Mouse (Mus musculus): ENCODE measurements around the gene Bbx.

Gene Bbx

DNA sequence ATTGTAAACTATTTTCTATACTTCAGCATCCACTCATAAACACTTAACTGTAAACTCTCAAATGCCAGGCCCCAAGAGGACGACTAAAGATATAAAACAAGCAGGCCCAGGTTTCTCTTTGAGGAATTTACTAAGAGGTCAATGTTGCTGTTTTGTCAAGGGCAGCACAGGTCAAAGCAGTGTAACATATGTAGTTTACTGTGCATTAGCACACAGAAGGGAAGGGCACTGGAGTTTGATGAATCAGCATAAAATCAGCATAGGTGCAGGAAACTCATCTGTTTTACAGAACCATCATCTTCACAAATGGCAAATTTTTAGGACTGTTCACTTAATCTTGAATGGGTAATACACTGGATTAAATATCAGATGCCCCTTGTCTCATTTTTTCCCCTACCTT lies 205.9 kb downstream of the Bbx start:
- DNase-seq = peak; percentile 64

DNA sequence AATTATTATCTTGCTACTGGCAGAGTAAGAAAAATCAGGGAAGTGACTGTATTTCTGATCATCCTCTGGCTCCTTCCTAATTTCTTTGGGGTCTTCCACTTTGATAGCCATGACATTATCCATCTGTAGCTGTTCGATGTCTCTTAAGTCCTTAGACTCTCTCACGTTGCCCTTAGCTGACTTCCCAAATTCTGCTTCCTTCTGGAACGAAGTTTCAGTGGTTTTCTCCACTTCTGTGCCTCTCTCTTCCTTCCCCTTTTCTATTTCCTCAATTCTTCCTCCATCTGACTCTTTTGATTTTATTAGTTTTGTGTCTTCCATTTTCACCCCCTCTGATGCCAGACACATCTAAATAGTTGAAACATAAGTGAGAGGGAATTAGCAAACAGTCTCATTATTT lies 207.2 kb downstream of the Bbx start:
- DNase-seq = peak; percentile 49

DNA sequence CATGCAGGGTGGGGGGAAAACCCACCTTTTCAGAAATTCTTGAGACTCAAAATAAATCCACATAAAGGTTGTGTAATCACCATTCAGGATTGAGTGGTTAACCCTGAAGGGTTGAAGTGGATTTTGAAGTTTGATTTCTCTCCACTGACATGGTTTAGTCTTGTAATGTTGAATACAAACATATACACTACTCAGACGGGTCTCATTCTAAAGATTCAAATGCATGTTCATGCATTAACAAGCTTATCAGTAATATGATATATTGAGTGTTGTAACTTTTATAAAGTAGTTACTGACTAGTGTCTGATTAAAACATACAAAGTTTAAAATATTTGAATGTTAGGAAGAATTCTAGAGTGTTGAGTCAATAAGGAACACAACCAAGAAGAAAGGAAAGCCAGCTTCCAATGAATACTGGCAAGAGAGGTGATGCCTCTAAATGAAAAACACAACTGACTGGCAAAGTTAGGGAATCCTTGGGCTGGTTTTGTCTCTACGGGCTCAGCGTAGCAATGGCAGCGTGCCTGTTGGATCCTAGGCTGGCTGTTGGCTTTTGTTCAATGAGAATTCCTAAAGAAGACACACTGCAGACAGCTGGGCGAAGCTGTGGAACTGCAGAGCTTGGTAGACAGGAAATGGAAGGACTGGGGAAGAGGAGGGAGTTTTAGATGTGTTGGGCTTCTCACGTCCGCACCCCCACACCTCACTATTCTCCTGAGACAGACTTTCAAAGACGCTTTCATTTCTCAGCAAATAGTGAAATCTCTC lies 211.3 kb downstream of the Bbx start:
- DNase-seq = peak; percentile 95

DNA sequence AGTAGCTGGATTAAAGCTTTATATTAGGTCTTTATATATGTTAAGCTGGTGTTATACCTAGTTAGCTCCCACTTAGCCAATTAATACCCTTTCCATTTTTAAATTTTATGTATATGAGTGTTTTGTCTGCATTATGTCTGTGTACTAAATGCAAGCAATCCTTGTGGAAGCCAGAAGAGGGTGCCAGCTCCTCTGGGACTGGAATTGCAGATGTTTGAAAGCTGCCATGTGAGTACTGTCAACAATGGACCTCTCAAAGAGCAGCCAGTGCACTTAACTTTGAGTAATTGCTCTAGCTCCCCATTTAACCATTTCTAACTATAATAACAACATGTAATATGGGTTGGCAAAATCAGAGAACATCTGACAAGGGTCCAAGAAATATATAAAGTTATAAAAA lies 215.1 kb downstream of the Bbx start:
- DNase-seq = no peak

DNA sequence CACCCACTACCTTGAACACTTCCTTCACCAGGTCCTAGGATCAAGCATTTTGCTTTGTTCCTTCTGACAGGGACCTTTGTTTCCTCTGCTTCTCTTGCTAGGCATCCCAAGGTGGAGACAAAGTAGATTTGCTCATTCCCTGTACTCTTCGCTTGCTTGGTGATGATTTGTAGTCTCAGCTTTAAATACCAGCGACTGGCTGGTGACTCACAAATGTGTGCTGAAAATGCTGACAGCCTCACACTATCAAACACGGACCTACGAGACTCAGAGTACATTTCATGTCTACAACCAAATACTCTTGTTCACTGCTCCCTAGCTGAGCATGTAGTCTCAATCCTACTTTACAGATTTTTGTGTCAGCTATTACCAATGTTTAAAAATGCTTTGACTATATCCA lies 220.5 kb downstream of the Bbx start:
- no peak for DNase-seq

DNA sequence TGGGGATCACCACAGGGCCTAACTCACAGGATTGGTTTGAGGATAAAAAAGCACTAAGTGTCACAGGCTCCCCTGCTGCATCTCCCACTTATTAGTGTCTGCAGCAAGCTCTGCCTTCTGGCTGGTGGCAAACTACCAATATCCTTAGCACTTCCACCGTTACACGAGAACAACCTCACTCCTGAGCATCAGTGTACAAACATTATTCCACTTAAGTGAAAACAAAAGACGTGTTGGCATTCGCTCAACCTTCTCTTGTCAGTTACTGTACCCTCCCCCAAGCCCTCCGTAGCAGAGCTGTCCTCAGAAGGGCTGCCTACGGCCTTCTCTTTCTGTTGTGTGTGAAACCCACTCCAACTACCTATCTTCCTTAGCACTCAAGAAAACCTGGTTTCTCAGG lies 221.0 kb downstream of the Bbx start:
- DNase-seq = no peak

DNA sequence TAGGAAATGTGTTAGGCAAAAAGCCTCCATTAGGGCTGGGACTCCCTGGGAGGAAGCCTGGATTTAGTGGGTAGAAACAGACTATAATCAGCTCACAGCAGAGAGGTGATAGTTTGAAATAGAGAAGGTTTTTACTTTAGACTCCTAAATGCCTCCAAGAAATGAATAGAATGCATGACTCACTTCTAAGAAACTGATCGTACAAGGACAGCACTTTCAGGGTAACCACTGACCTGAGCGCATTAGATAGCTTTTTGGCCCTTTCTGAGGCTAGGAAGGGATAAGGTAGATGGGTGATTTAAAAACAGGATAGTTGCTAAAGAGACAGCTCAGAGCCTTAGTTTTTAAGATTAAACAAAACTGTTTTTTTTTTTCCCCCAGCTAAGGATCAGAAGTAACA lies 221.4 kb downstream of the Bbx start:
- DNase-seq = no peak

DNA sequence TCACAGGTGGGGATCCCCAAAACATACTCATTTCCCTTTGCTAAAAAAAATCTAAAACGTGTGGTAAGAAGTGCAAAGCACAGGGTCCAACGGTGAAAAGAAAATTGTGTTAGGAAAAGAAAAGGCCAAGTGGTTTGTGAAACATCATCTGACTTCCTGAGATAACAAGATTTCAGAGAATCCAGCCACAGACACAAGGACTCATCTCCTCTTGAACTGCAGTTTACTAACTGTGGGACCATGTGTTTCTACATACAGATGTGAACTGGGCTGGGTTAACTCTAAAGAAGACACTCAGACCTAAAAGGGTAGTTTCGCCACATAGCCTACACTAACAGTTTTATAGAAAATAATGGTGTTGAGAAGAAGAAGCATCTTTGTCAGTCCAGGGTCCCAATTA lies 227.2 kb downstream of the Bbx start:
- DNase-seq = no peak

DNA sequence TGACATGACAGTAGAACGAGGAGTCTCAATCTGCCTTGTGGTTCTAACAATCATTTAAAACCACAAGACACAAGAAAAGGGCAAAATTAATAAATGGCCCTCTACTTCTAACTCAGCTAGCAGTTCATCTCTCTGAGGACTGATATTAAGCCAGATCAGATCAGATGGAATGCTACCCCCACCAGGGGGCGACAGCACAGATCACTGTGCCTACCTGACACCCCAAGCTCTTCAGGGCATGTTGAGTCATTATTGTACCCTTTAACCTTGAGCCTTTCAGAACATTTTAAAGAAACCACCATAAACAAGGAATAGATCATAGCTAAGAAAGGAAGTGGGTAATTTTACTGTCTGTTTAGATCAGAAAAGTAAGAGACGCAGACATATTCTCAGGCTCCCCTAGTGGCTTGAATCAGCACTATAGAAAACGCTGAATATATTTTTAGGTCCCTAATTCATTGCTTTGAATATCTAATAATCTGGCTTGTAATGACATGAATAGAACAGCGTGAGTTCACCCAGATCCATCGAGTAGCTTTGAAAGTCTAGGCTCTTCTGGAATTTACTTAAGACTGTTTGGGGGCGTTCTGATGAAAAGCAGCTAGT lies 230.5 kb downstream of the Bbx start:
- DNase-seq = no peak

DNA sequence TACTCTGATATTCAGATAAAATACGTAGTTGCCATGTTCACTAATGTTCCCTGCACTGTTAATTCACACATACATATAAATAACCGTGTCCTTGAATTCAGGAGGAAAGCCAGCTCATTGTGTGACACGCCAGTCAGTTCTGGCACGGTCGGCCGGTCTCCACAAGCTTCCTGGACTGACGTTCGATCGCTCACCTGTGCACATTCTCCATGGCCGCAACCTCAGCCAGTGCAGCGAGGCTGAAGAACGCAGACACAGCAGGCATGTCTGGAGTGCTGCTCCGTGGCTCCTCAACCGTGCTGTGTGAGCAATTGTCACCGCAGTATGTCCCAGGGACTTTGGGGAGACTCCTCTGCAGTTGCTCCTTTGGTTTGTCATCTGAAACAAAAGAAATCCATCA lies 232.0 kb downstream of the Bbx start:
- no peak for DNase-seq

DNA sequence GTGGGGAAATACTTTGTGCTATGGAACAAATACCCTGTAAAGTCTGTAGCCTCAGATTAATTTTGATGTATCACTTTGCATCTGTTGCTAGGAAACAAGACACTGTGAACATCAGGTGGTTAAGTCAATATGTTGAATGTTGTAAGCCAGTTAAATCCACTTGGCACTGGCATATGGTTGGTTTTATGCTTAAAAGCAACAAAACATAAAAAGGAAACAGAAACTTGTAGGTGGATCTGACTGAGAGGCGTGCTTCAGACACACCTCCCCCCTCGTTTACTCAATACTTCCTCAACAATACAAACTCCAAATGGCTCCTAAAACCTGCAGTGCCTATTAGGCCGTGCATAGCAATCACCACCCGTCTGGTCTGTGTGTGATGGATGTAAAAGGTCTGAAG lies 236.1 kb downstream of the Bbx start:
- DNase-seq = no peak

DNA sequence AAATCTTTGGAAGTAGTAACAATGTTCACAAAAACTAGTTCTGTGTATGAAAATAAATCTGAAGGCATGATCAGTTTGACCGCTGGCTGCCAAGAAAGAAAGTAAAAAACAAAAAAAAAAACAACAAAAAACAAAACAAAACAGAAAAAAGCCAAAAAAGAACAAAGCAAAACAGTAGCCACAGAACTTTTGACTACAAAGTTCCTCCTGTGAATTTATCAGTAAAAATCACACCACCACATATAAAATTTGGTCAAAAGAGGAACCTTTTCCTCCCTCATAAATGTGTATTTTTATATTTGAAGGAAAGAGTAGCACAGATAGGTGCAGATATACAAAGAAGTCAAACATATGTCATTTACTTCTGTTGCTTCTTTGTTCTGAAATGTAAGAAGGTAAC lies 239.6 kb downstream of the Bbx start:
- DNase-seq = no peak

DNA sequence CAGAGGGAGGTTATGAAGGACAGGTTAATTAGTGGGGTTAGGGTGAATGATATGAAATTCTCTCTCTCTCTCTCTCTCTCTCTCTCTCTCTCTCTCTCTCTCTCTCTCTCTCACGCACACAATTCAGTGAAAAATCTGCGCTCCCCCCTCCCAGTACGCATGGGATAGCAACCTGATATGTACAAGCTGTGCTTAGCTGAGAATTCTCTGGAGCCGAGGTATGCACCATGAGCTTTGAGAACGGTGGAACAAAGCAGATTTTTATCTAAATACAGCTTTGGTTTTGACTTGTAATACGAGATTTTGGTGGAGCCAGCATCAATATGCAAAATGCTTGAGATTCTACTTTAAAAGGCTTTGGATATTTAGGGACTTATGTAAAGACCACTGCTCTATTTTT lies 243.1 kb downstream of the Bbx start:
- no peak for DNase-seq

DNA sequence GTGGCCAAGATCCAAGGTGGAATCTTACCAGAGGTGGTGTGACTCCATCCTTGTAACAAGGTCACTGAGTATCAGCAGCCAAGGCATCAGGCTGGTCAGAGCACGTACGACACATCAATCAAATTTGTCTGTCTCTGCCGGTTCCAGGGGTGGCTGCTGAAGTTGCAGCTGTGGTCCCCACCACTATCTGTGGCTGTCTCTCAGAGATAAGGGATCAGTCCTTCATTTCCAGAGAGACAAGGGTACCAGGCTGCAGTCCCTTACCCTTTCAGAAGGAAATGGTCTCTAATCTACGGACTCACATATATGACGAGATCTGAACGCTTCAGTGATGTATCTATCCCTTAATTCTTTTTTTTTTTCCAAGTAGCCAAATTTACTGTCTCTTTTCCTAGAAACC lies 245.6 kb downstream of the Bbx start:
- DNase-seq = peak; percentile 29

DNA sequence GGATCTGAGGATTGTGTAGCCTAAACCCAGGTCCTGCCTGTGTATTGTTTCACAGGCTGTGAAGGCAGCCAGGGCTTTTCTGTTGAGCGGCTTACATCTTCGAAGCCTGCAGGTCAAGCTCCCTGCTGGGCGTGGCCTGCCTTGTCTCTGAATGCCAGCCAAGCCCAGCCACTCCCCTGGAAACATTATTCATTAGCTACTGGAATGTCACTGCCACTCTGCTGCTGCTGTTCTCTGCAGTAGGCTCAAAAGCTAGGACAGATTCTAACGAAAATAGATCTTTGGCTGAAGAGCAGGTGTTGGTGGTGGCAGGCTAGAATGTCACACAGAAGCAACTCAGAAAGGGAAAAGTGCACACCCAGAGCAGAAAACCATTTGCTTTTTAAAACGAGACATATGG lies 247.1 kb downstream of the Bbx start:
- peak; percentile 90 for DNase-seq

DNA sequence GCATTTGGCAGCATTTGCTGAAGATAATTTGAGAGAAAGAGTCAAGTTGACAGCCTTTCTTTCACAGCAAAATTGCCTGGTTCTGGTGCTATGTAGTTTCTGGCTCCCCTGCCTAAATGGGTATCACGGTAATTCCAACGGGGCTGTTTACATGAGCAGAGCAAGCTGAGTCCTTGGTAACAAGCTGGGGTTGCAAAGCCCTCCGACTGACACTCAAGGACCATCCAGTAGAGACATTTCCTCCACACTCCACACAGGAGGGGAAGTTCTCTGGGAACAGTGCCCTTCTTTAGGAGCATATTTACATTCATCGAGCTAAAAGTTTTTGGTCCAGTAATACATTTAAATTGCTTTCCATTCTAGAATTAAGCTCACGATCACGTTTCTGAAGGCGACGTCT lies 249.2 kb downstream of the Bbx start:
- DNase-seq = peak; percentile 60

DNA sequence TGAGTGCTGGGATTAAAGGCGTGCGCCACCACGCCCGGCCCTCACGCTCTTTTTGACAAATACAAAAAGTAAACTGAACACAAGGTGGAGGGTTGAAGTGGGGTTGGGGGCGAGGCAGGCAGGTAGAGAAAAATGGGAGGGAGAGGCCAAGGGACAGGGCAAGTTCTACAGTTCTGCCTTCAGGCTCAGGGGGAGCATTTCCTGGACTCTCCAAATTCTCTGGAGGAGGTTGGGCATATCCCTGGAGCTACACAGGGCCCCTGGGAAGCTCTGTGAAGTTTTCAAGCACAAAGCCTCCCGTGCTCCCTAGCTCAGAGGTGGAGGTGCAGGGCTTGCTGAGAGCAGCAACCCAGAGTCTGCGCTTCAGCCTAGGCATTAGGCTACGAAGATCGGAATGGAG lies 249.6 kb downstream of the Bbx start:
- peak; percentile 70 for DNase-seq

DNA sequence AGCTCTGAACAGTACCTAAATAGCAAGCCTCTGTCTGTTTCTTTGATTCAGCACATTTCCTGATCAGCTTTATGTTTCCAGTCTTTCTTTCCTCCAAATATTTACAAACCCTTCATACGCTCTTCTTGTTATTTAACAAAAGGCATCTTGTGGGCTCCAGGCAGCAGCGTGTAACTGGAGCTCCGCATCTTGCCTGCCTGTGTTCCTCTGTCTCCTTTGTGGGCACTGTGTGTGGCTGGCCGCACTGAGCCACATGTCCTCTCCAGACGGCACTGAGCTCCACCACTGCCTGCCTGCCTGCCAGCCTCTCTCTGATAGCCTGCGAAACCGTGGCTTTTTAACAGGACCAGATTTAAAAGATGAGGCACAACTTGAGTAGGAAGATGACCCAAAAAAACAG lies 259.4 kb downstream of the Bbx start:
- peak; percentile 52 for DNase-seq

DNA sequence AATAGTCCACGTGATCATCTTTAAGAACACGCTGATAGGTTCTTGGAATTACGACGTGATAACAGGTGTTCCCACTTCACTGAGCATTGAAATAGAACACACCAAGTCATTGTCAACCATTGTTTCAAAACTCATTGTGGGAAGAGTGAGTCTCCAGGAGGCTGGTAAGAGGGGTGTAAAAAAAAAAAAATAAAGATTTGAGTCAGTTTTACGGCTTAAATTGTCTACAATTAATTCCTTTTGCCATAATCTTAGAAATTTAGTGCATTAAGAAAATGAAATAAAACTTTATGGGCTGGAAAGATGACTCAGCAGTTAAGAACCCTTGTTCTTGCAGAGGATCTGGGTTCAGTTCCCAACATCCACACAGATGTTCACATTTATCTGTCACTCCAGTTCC lies 261.4 kb downstream of the Bbx start:
- DNase-seq = peak; percentile 31

DNA sequence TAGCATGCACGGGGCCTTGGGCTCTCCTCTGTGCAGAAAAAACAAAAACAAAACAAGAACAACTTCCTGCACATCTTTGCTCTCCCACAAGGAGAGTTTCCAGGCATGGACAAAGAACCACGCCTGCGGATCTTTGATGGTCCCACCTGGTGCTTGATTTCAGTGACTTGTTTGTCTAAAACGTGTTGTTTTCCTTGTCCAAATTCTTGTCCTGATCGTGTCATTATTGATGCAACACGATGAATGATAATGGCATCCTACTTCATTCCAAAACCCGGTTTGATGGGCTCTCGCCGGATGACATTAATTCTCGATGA lies 264.2 kb downstream of the Bbx start:
- peak; percentile 60 for DNase-seq

DNA sequence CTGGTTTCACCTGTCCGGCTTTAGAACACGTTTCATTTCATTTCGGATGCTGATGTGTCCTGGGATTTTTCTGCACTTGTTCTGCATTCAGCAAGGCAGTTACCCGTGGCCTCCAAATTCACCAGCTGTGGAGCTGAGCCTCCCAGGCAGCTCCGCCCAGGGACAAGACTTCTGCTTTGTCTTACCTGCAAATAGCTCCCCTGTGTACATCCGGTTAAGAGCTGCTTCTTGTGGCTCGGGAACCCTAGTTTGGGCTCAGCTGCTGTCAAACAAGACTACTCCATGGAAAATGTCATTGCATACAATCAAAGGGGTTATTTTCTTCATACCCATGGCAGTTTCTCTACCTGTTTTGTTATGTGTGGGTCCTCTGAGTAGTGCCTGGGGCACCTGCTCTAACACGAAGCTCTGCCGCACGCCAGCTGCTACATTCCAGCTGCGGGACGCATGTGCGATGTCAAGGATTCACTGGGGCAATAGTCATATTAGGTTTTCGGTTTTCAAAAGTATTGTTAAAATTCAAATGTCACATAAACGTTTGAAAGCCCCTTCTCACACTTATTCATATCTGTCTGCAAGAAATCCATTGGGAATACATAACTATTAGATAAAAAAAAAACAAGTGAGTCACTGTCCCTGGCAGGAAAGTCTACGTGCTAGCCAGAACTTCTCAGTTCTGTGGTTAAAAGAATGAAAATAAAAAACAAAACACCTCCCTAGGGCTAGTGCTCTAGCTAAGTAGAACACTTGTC lies 264.8 kb downstream of the Bbx start:
- DNase-seq = peak; percentile 74

DNA sequence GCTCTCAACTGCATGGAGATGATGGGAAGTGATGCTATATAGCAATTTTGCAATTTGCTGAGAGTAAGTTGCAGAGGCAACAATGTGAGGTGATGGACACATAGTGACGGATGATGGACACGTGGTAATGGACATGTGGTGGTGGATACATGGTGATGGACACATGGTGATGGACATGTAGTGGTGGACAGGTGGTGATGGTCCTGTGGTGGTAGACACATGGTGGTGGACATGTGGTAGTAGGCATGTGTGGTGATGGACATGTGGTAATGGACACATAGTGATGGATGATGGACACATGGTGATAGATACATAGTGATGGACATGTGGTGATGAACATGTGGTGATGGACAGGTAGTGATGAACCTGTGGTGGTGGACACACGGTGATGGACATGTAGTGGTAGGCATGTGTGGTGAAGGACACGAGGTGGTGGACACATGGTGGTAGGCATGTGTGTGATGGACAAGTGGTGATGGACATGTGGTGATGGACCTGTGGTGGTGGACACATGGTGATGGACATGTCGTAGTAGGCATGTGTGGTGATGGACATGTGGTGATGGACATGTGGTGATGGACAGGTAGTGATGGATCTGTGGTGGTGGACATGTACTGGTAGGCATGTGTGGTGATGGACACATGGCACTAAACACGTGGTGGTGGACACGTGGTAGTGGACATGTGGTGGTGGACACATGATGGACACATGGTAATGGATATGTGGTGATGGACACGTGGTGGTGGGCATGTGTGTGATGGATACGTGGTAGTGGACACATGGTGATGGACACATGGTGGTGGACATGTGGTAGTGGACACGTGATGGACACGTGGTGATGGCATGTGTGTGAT lies 271.5 kb downstream of the Bbx start:
- peak; percentile 87 for DNase-seq

DNA sequence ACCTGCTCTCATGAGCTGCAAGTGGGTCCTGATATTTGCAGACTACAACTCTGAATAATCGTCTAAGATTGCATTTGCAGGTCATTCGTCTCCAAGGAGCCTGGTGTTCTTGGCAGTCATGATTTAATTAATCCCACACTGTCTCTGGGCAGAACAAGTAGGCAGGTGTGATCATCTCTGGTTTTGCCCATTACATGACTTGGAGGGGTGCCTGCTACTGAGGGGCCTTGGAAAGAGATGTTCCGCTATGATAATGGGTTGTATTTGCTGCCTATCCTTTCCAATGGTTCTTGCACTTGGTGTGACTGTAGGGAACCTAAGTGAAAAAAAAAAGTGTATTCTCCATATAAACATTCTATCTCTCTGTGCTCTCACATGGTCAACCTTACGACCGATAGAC lies 273.6 kb downstream of the Bbx start:
- peak; percentile 41 for DNase-seq

DNA sequence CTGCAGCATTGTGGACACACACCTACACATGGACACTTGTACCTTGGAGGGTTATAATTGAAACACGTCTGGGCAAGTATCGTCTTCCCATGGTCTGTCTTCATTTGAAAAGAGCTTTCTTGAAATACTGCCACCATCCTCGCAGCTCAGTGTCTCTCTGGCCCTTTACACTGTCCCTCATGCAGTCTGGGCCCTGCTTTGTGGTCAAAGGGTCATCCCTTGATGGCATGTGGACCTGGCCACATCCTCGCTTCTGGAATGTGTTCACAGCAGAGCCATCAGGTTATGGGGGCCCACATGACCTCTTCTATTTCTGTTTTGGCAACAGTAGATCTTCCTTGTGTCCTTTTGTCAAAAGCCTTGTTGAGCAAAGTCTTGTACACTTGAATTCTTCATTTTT lies 282.6 kb downstream of the Bbx start:
- DNase-seq = peak; percentile 73
